Mouse (Mus musculus): ENCODE measurements around the gene Por. TPM values are rescaled to one million over a fixed set of nuclear protein-coding genes. Genes with fewer than 3 reads are reported as not detected.

Gene Por
- total and polyA plus RNA-seq, 2 experiments from 2014 or later: 75.2 to 94.1 TPM

DNA sequence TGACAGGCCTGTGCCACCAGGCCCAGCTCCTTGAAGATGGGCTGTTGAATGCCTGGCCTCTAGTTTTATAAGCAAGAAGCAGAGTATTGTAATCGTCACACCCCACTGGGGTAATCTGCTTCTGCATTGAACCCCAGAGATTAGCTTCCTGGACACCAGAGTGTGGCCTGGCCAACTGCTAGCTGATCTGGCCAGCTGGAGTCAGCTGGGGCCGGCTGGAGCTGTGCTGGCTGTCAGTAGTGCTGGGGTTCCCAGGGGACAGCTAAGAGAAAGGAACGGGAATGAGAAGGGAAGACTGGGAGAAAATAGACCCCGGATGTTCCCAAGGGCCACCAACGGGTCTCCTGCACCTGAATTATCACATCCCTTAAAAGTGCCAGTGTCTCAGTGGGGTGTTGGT lies 3.1 kb downstream of the Por start:
- no peak for ATAC-seq (ENCODE audit: low FRiP score)
- H3K27me3 ChIP-seq (ENCODE audit: insufficient read depth, low read length): no peaks in the 10 kb centered on the region
- WGBS: 25% methylated on average over 5 of the region's 5 CpGs

DNA sequence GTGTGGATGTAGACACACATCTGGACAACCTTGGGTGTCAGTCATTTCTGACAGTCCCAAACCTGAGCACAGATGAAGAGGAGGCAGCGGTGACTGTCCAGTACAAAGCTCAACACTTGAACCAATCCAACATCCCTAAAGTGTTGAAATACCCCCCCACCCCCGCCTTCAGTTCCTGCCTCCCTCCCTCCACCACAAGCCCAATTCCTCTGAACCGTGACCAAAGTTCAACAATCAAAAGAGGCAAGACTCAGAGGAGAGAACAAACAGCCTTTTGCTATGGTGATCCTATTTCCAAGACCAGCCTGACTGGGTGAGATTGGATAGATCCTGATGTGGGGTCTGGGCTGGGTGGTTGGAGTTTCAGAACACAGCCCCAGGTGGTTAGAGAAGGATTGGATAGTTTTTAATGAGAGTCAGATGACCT lies 4.5 kb downstream of the Por start:
- Histone ChIP-seq H3K9me3 (ENCODE audit: low read length) (no peaks in the 10 kb centered on the region), H3K27ac (ENCODE audit: low read depth, low read length) (peak overlapping the region; percentile 70), H3K9ac (replicated peaks; ENCODE audit: low read length, poor library complexity, severe bottlenecking) (no peak overlapping the region), H3K4me2 (ENCODE audit: low read depth, low read length, poor library complexity, severe bottlenecking) (peak overlapping the region; percentile 37), H3K4me1 (ENCODE audit: insufficient read depth, low read length) (peaks cover 11% of the 10 kb centered on the region; the same call in 1 of the 2 replicates), H3K27me3 (ENCODE audit: insufficient read depth, low read length) (no peaks in the 10 kb centered on the region), H3K36me3 (ENCODE audit: insufficient read depth, low read length) (no peaks in the 10 kb centered on the region), H3K4me3 (ENCODE audit: low read depth, low read length) (no peak overlapping the region)
- WGBS: 7% methylated on average over 3 of the region's 3 CpGs
- DNase-seq (ENCODE audit: low spot score): peak; percentile 27
- ATAC-seq (ENCODE audit: low FRiP score): peak; percentile 39
- TF ChIP-seq CTCF (IDR thresholded peaks at IDR 0.05): no peak

More for the DNA sequence above, 3.1 kb downstream of the Por start:
- no peaks in the 10 kb centered on the region for H3K9me3 ChIP-seq (ENCODE audit: low read length)
- no peak overlapping the region for H3K9ac ChIP-seq (replicated peaks; ENCODE audit: low read length, poor library complexity, severe bottlenecking)
- TF ChIP-seq CTCF (IDR thresholded peaks at IDR 0.05): no peak
- no peak overlapping the region for H3K27ac ChIP-seq (ENCODE audit: low read depth, low read length)
- no peak overlapping the region for H3K4me3 ChIP-seq (ENCODE audit: low read depth, low read length)
- peaks cover 11% of the 10 kb centered on the region; the same call in 1 of the 2 replicates for H3K4me1 ChIP-seq (ENCODE audit: insufficient read depth, low read length)
- no peak overlapping the region for H3K4me2 ChIP-seq (ENCODE audit: low read depth, low read length, poor library complexity, severe bottlenecking)
- no peaks in the 10 kb centered on the region for H3K36me3 ChIP-seq (ENCODE audit: insufficient read depth, low read length)
- no peak for DNase-seq (ENCODE audit: low spot score)

DNA sequence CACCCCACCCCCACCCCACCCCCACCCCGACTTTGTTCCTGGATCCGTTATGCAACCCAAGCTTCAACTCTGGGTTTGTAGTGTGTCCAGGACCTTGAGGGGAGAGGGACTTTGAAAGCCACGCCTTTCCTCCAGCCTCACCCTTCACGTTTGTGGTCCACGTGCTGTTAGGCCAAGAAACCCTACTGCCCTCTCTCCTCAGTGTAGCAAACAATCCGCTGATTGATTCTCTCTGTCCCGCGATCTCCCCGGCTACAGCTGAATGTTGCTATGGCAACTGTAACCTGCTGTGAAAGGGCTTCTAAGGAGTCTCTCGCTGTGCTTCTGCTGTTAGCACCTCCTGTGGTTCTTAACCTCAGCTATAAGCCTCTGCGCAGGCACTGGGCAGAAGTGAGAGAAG lies 5.0 kb downstream of the Por start:
- peak overlapping the region; percentile 37 for H3K4me2 ChIP-seq (ENCODE audit: low read depth, low read length, poor library complexity, severe bottlenecking)
- peak; percentile 86 for ATAC-seq (ENCODE audit: low FRiP score)
- WGBS: under 1% methylated on average over 11 of the region's 11 CpGs
- no peaks in the 10 kb centered on the region for H3K27me3 ChIP-seq (ENCODE audit: insufficient read depth, low read length)
- H3K4me1 ChIP-seq (ENCODE audit: insufficient read depth, low read length): peaks cover 11% of the 10 kb centered on the region; the same call in 1 of the 2 replicates
- peak overlapping the region; percentile 70 for H3K27ac ChIP-seq (ENCODE audit: low read depth, low read length)
- TF ChIP-seq CTCF (IDR thresholded peaks at IDR 0.05): peak; percentile 30; the same call in 1 of the 2 replicates
- no peaks in the 10 kb centered on the region for H3K9me3 ChIP-seq (ENCODE audit: low read length)
- 0 out of 2 replicates have a peak overlapping the region, but pooled peaks have one; percentile 8 for H3K9ac ChIP-seq (replicated peaks; ENCODE audit: low read length, poor library complexity, severe bottlenecking)
- H3K4me3 ChIP-seq (ENCODE audit: low read depth, low read length): no peak overlapping the region
- peak; percentile 94 for DNase-seq (ENCODE audit: low spot score)
- H3K36me3 ChIP-seq (ENCODE audit: insufficient read depth, low read length): no peaks in the 10 kb centered on the region

DNA sequence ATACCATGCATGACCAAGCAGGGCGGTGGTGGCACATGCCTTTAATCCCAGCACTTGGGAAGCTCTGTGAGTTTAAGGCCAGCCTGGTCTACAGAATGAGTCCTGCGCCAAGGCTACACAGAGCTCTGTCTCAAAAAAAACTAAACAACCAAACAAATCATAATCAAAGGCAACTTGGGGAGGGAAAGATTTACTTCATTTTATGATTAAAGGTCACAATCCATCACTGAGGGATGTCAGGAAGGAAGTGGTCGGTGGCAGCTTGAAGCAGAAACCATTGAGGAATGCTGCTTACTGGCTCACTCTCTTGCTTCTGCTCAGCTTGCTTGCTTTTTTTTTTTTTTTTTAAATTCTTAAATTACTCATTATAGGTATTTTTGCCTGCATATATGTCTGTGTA lies 6.9 kb downstream of the Por start:
- TF ChIP-seq CTCF (IDR thresholded peaks at IDR 0.05): no peak
- 80% methylated on average over 3 of the region's 3 CpGs for WGBS
- H3K9ac ChIP-seq (replicated peaks; ENCODE audit: low read length, poor library complexity, severe bottlenecking): no peak overlapping the region

DNA sequence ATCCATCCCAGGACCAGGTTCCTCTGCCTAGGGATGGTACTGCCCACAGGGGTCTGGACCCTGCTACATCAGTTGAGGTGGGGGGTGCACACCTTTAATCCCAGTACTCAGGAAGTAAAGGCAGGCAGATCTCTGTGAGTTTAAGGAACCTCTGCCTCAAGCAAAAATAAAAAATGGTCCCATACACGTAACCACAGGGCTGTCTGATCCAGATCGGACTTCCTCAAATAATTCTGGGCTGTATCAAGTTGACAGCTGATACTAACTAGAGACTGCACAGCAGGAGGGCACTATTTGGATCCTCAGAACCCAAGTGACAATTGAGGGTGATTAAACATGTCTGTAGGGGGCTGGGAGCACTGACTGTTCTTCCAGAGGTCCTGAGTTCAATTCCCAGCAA lies 7.4 kb downstream of the Por start:
- Histone ChIP-seq H3K9me3 (ENCODE audit: low read length) (no peaks in the 10 kb centered on the region), H3K27me3 (ENCODE audit: insufficient read depth, low read length) (no peaks in the 10 kb centered on the region), H3K4me3 (ENCODE audit: low read depth, low read length) (no peak overlapping the region), H3K27ac (ENCODE audit: low read depth, low read length) (no peak overlapping the region), H3K36me3 (ENCODE audit: insufficient read depth, low read length) (no peaks in the 10 kb centered on the region), H3K4me1 (ENCODE audit: insufficient read depth, low read length) (peaks cover 11% of the 10 kb centered on the region; the same call in 1 of the 2 replicates), H3K4me2 (ENCODE audit: low read depth, low read length, poor library complexity, severe bottlenecking) (no peak overlapping the region), H3K9ac (replicated peaks; ENCODE audit: low read length, poor library complexity, severe bottlenecking) (no peak overlapping the region)
- WGBS: 83% methylated on average over 2 of the region's 2 CpGs
- no peak for ATAC-seq (ENCODE audit: low FRiP score)
- TF ChIP-seq CTCF (IDR thresholded peaks at IDR 0.05): no peak
- no peak for DNase-seq (ENCODE audit: low spot score)

More for the DNA sequence above, 6.9 kb downstream of the Por start:
- Histone ChIP-seq H3K9me3 (ENCODE audit: low read length) (no peaks in the 10 kb centered on the region), H3K4me3 (ENCODE audit: low read depth, low read length) (no peak overlapping the region), H3K27me3 (ENCODE audit: insufficient read depth, low read length) (no peaks in the 10 kb centered on the region), H3K36me3 (ENCODE audit: insufficient read depth, low read length) (no peaks in the 10 kb centered on the region), H3K27ac (ENCODE audit: low read depth, low read length) (no peak overlapping the region), H3K4me2 (ENCODE audit: low read depth, low read length, poor library complexity, severe bottlenecking) (no peak overlapping the region), H3K4me1 (ENCODE audit: insufficient read depth, low read length) (peaks cover 11% of the 10 kb centered on the region; the same call in 1 of the 2 replicates)
- ATAC-seq (ENCODE audit: low FRiP score) (no peak), DNase-seq (ENCODE audit: low spot score) (no peak)

DNA sequence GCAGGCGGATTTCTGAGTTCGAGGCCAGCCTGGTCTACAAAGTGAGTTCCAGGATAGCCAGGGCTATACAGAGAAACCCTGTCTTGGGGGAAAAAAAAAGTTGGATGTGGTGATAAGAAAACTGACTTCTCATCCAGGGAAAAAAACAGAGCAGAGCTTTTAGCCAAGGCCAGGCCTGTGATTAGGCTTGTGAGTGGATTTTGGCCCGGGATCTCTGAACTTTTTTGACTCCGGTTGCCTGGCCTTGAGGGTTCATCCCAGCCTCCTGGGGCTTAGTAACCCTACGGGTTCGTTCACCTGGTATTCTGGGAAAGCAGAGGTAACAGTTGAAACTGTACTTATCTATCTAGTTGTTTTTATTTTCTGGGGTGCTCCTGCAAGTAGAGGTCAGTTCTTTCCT lies 8.6 kb downstream of the Por start:
- no peak overlapping the region for H3K27ac ChIP-seq (ENCODE audit: low read depth, low read length)
- H3K4me3 ChIP-seq (ENCODE audit: low read depth, low read length): no peak overlapping the region
- H3K36me3 ChIP-seq (ENCODE audit: insufficient read depth, low read length): no peaks in the 10 kb centered on the region
- WGBS: 95% methylated on average over 6 of the region's 6 CpGs
- TF ChIP-seq CTCF (IDR thresholded peaks at IDR 0.05): no peak
- peaks cover 11% of the 10 kb centered on the region; the same call in 1 of the 2 replicates for H3K4me1 ChIP-seq (ENCODE audit: insufficient read depth, low read length)
- no peak overlapping the region for H3K4me2 ChIP-seq (ENCODE audit: low read depth, low read length, poor library complexity, severe bottlenecking)
- no peak for DNase-seq (ENCODE audit: low spot score)
- H3K27me3 ChIP-seq (ENCODE audit: insufficient read depth, low read length): no peaks in the 10 kb centered on the region
- H3K9ac ChIP-seq (replicated peaks; ENCODE audit: low read length, poor library complexity, severe bottlenecking): no peak overlapping the region
- H3K9me3 ChIP-seq (ENCODE audit: low read length): no peaks in the 10 kb centered on the region
- no peak for ATAC-seq (ENCODE audit: low FRiP score)
